Mouse (Mus musculus) adrenal gland, postnatal 36 days (tissue): Measurements from ENCODE around the gene M6pr. TPM values are rescaled to one million over a fixed set of nuclear protein-coding genes. Genes with fewer than 3 reads are reported as not detected.
A peak's percentile ranks its signal among the peaks of the same experiment; 100 is the strongest.

Experiments
- DNase-seq, 2 experiments: peaks; one replicate each; pipeline ENCODE4 v3.0.0; 2021; ENCODE audit warnings: mixed read lengths in 1 of 2
- long read RNA-seq, 2 experiments: library from polyadenylated mRNA; stranded (forward); transcript quantifications; one replicate each; pipeline ENCODE4 v2.0.0; 2021; ENCODE audit warnings: borderline sequencing depth in 2 of 2
- total RNA-seq, 2 experiments: library from RNA; stranded (reverse); gene quantifications; 2 replicates each; pipeline ENCODE4 v1.2.3; 2021

Gene M6pr
- total RNA-seq, result 100 to 1,000 TPM; 151 to 167 TPM
- long read RNA-seq, experiment 1, transcript M6pr-201 (7 exons, 2,515 nt), result major isoform, 331 of 389 reads
- long read RNA-seq, experiment 1, partial matches to known transcripts, result 51 of 389 reads
- long read RNA-seq, experiment 1, other reads (novel, unspliced or antisense), result 6 of 389 reads
- long read RNA-seq, experiment 2, transcript M6pr-201 (7 exons, 2,515 nt), result major isoform, 79 of 86 reads
- long read RNA-seq, experiment 2, partial matches to known transcripts, result 7 of 86 reads
- long read RNA-seq, experiment 2, other reads (novel, unspliced or antisense), result 0 of 86 reads

DNA sequence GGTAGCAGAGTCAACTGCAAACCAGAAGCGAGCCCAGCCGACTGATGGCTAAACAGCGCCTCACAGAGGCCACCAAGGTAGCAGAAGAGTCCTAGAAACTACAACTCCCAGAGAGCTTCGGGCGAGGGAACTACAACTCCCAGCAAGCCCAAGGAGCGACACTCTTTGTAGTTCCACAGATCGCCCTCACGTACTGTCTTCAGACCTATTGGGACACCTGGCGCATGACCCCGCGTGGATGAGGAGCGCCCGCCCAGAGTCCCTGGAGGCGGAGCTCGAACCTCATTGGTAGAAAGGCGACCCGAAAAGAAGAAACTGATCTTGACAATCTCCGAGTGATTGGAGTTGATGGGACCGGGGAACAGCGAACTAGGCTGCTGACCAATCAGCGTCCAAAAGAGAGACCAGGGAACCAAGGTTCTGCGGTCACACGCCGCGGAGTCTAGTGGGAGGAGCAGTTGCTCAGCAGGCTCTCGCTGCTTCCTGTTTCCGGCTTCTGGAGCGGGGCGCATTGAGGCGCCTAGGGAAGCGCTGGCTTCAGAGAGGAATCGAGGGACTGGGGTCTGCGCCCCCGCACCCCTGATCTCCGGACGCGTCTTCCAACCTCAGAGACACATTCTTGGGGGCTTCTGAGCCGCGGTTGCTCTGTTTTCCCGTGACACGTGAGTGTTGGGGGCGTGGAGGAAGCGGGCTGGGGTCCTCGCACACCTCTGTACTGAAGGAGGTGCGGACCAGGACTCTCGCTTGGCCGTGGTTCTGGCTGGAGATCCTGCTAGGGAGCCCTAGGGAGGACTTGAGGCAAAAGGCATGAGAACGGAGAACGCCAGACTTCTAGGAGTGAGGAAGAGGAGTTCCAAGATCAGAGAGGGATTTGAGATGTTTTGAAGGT, at the start of gene M6pr:
Gene M6pr, plus strand, starts transcription at position 216 of the 889 bp plus-strand sequence.
- peak; percentile 95 to 97 for DNase-seq

GRCm38 (mm10) chr6:122262543-122262942, 46.0 kb upstream of the M6pr start:
- DNase-seq, result no peak

- DNase-seq, result peak; percentile 70 to 78
Measured at GRCm38 (mm10) chr6:122268561-122268960, 40.0 kb upstream of the M6pr start.

- no peak for DNase-seq
Measured at GRCm38 (mm10) chr6:122269170-122269569, 39.4 kb upstream of the M6pr start.

DNA sequence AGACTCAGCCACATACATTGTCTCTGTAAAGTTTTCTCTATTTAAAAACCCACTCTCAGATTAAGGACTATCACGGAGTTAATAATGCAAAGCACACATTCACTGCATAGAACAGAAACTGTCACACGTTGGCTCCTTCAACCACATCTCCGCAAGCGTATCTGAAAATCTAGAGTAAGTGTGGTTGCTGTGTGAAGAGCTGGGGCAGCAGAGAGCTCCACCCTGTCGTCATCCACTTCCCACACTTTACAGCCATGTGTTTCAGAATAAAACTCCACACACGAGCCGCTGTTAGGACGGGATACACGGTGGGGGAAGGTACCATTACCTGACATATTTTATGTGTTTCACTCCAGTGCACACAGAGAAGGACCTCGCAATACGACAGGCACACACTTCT, 38.4 kb upstream of the M6pr start:
- no peak for DNase-seq

- DNase-seq, result no peak
Measured at GRCm38 (mm10) chr6:122274546-122274945, 34.0 kb upstream of the M6pr start.

GRCm38 (mm10) chr6:122276565-122276964, 32.0 kb upstream of the M6pr start:
- no peak for DNase-seq

- no peak for DNase-seq
Measured at GRCm38 (mm10) chr6:122282782-122283181, 25.7 kb upstream of the M6pr start, which contains the start of gene Klrg1. Gene Klrg1 (minus strand): TSS chr6:122282882.

- no peak for DNase-seq
Measured at GRCm38 (mm10) chr6:122283429-122283828, 25.1 kb upstream of the M6pr start.

- DNase-seq, result no peak
Measured at GRCm38 (mm10) chr6:122284304-122284703, 24.2 kb upstream of the M6pr start.

DNA sequence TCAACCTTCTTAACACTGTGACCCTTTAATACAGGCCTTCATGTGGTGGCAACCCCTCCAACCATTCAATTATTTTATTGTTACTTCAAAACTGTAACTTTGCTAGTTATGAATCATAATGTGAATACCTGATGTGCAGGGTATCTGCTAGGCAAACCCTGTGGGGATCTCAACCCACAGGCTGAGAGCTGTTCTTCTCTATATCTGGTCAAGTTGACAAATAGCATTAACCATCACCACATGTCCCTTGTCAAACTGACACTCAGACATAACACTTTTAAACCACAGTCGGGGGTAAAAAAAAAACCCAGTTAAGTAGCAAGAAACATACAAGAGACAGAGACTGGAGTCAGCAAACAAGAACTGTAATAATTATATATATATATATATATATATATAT, 23.7 kb upstream of the M6pr start:
- DNase-seq, result no peak

GRCm38 (mm10) chr6:122288263-122288662, 20.3 kb upstream of the M6pr start:
- DNase-seq, result no peak

- no peak for DNase-seq
Measured at GRCm38 (mm10) chr6:122289313-122289712, 19.2 kb upstream of the M6pr start.

DNA sequence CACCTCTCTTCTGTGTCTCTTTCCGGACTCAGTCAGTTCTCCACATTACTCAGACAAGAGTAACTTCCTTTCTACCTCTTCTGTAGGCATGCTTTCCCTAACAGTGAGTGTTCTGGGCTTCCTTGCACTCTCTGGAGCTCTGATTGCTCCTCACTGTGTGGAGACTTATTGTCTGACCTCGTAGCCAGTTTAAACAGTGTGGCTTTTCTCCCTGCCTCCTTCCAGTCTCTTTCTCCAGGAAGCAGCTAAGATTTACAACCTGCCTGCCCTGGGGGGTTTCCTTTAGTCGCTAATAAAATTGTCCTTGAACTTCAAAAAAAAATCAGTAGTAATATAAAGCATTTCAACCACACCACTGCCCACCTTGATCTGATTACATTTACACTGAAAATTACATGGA, 18.3 kb upstream of the M6pr start:
- no peak for DNase-seq

DNA sequence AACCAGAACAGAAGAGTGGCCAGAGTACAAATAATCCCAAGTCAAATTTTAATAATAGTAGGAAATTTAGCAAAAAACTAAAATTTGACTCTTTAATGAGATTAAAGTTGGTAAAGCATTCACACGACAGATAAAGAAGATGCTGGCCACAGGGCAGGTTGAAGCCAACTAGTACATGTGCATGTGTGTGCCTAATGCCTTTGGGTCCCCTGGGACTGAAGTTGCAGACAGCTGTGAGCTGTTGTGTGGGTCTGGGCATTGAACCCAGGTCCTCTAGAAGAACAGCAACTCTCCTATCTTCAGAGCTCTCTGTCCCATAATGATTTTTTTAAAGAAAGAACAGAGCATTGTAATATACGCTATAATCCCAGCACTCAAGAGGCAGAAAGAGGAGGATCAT, 17.3 kb upstream of the M6pr start:
- DNase-seq, result no peak

DNA sequence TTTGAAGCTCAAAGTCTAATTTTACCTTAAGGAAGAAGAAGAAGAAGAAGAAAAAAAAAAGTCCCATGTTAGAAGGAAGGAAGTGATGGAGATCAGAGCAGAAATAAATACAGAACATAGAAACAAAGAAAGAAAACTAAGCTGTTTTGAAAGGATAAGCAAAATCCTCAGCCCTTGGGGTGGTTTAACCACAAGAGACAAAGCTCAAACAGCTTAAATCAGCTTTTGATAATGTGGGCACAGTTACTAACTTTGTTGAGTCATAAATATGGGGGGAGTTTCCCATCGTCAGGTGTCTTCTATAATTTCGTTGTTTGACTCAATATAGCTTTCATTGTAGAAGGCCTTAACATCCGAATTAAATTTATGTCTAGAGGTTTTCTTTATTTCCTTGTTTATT, 16.8 kb upstream of the M6pr start:
- DNase-seq, result no peak

DNA sequence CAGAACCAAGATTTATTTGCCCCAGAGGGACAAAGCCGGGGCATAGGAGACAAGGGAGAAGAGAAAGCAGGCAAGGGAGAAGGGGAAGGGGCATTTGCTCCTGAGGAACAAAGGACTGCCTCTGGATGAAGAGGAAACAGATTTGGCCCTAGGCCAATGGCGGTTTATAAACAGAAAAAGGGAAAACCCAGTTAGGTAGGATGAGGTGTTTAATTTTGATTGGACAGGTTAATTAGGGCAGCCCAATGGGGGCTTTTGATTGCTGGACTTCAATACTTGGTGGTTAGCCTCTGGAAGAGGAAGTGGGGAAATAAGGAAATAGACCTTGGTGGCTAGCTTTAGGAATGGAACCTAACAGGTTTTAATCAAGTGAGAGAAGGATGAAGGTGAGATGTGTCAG, 16.3 kb upstream of the M6pr start:
- DNase-seq, result no peak

- no peak for DNase-seq
Measured at GRCm38 (mm10) chr6:122293121-122293520, 15.4 kb upstream of the M6pr start.

- no peak for DNase-seq
Measured at GRCm38 (mm10) chr6:122293796-122294195, 14.7 kb upstream of the M6pr start.

DNA sequence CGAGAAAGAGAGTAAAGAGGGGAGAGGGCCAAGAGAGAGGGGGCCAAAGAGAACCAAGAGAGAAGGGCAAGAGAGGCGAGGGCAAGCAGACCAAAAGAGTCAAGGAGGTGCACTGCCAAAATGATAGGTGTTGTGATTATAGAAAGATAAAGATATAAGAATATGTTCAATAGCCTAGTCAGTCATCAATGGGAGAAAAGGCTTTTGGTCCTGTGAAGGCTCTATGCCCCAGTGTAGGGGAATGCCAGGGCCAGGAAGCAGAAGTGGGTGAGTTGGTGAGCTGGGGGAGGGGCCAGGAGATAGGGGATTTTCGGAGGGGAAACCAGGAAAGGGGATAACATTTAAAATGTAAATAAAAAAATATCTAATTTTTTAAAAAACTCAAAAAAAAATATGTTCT, 14.2 kb upstream of the M6pr start:
- DNase-seq, result no peak

DNA sequence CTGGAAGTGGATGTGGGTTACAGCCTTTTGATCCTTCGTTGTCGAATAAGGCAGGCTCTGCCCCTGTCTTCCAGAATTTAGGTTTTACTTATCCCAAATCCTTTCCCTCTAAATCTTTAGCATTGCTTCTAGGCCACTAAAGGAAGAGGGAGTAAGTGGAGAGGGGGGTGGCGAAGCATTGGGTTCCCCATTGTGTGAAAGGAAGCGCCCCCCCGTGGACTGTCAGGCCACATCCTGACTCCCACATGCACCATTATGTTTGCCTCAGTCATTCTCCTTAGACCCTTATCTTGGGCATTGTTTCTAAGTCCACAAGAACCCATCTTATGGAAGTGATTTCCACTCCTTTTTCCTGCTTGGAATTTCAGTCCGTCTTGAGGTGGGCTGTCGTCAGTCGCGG, 13.3 kb upstream of the M6pr start:
- no peak for DNase-seq

GRCm38 (mm10) chr6:122296918-122297278, 11.6 kb upstream of the M6pr start:
- DNase-seq, result no peak
